Mouse (Mus musculus) layer of hippocampus, adult 18-20 months (tissue): Measurements from ENCODE around the gene Inmt. TPM values are rescaled to one million over a fixed set of nuclear protein-coding genes. Genes with fewer than 3 reads are reported as not detected.

Experiments used
- DNase-seq, 2 experiments: peaks; one replicate each; pipeline ENCODE4 v3.0.0; 2022; ENCODE audit warnings: low spot score in 2 of 2
- total RNA-seq, 2 experiments: library from RNA; stranded (reverse); gene quantifications; 2 replicates each; pipeline ENCODE4 v1.2.3; 2021

The Inmt gene
- total RNA-seq, 2 experiments from 2014 or later, result 1.4 to 1.8 TPM

GRCm38 (mm10) chr6:55171638-55172037 lies 3.2 kb downstream of the Inmt start:
- peak in 1 of 2 experiments; percentile 35 for DNase-seq

- no peak for DNase-seq
These were observed 5.0 kb downstream of the Inmt start for GRCm38 (mm10) chr6:55169818-55170217.

- DNase-seq, result peak; percentile 52 to 88
These were observed 7.9 kb downstream of the Inmt start for GRCm38 (mm10) chr6:55166777-55167463.

GRCm38 (mm10) chr6:55163046-55163584 lies 11.7 kb downstream of the Inmt start:
- no peak for DNase-seq

- peak; percentile 72 to 90 for DNase-seq
These were observed 13.5 kb downstream of the Inmt start for GRCm38 (mm10) chr6:55161311-55161761.

- no peak for DNase-seq
These were observed 15.6 kb downstream of the Inmt start for GRCm38 (mm10) chr6:55159256-55159655.

GRCm38 (mm10) chr6:55152226-55152625 lies 22.6 kb downstream of the Inmt start:
- peak; percentile 11 to 24 for DNase-seq

GRCm38 (mm10) chr6:55146138-55146537 lies 28.7 kb downstream of the Inmt start:
- DNase-seq, result no peak

GRCm38 (mm10) chr6:55145285-55145684 lies 29.6 kb downstream of the Inmt start:
- DNase-seq, result no peak

GRCm38 (mm10) chr6:55138343-55138742 lies 36.5 kb downstream of the Inmt start:
- DNase-seq, result no peak

- DNase-seq, result no peak
These were observed 41.4 kb downstream of the Inmt start for GRCm38 (mm10) chr6:55133425-55133824.

- no peak for DNase-seq
These were observed 42.0 kb downstream of the Inmt start, which contains the start of gene Crhr2 for GRCm38 (mm10) chr6:55132794-55133193. Gene Crhr2, minus strand, starts transcription at chr6:55133016.

- no peak for DNase-seq
These were observed 43.5 kb downstream of the Inmt start for GRCm38 (mm10) chr6:55131301-55131700.

- no peak for DNase-seq
These were observed 44.2 kb downstream of the Inmt start for GRCm38 (mm10) chr6:55130631-55131030.

- no peak for DNase-seq
These were observed 46.5 kb downstream of the Inmt start for GRCm38 (mm10) chr6:55128391-55128790.

- DNase-seq, result no peak
These were observed 48.3 kb downstream of the Inmt start for GRCm38 (mm10) chr6:55126576-55126975.

- no peak for DNase-seq
These were observed 51.8 kb downstream of the Inmt start for GRCm38 (mm10) chr6:55123056-55123455.

Other genes with a start within 250 kb of the Inmt start
- 1 to 10 TPM; 4.3 to 4.8 TPM for gene Nod1, start 202.4 kb downstream of the Inmt start, total RNA-seq
- gene Ggct, start 182.1 kb downstream of the Inmt start, total RNA-seq, result 10 to 100 TPM; 35.2 to 41.0 TPM
- gene Gars, start 137.0 kb downstream of the Inmt start, total RNA-seq, result 100 to 1,000 TPM; 123 to 131 TPM
- 1 to 10 TPM; 2.3 to 4.9 TPM for gene Crhr2, start 42.0 kb downstream of the Inmt start, total RNA-seq
- 10 to 100 TPM in 1 of 2 experiments, 1 to 10 TPM in 1; 9.5 to 12.6 TPM for gene Mindy4, start 28.3 kb upstream of the Inmt start, total RNA-seq
- 1 to 10 TPM in 1 of 2 experiments, under 1 TPM in 1; 0.43 to 1.2 TPM for gene Aqp1, start 161.4 kb upstream of the Inmt start, total RNA-seq
- gene Ghrhr, start 201.3 kb upstream of the Inmt start, total RNA-seq, result not detected